In the genomic region with DNA sequence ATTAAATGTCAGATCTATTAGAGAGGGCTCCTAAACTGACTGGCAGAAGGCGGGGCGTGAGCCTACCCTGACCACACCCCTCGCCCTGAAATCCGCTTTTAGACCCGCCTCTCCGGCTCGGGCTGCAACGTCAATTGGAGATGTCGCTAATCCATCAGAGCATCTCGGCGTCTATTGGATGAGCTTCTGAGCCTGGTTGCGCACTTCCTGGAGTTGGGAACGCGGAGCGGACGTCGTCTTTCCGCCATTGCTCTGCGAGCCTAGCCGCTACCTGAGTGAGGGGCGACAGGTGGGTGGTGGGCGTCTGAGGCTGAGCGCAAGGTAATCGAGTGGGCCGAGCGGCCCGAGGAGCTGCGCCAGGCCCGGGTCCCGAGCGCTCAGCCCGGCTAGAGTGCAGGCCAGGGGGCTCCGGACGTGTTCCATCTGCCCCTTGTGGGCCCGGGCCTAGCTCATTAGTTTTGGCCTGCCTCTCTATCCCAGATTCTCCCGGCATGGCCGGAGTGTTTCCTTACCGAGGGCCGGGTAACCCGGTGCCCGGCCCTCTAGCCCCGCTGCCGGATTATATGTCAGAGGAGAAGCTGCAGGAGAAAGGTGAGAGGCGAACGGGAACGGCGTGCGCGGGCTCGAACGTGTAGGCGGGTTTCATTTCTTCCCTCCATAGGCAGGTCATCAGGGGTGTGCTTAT, we compare ENCODE assay signal across 7 mouse cellular contexts. TPM values are rescaled to one million over a fixed set of nuclear protein-coding genes. Genes with fewer than 3 reads are reported as not detected.
DNase-seq lines count a peak whose midpoint lies in the region; ATAC-seq lines count a peak whose summit lies in the region.

A gene (plus strand): TSS at position 216 of the 685 bp plus-strand sequence.

- WGBS in embryonic facial prominence, embryonic 10.5 days: under 1% methylated on average over 52 of the region's 52 CpGs
- WGBS in limb, embryonic 10.5 days: under 1% methylated on average over 52 of the region's 52 CpGs
- WGBS in midbrain, embryonic 13.5 days: under 1% methylated on average over 49 of the region's 52 CpGs

- H3K4me2 ChIP-seq in midbrain, embryonic 13.5 days (replicated peaks): peak within 1 kb of the TSS; percentile 99

- peak; percentile 100 for ATAC-seq in granulocyte monocyte progenitor cell, adult 5-6 weeks (replicated peaks; ENCODE audit: poor library complexity, severe bottlenecking)
- ATAC-seq in midbrain, embryonic 13.5 days: peak; percentile 100

- H3K36me3 ChIP-seq in embryonic facial prominence, embryonic 10.5 days (replicated peaks): peaks cover 41% of the 10 kb centered on the region
- H3K36me3 ChIP-seq in limb, embryonic 10.5 days: peaks cover 40% of the 10 kb centered on the region
- H3K36me3 ChIP-seq in midbrain, embryonic 13.5 days: peaks cover 28% of the 10 kb centered on the region

- H3K4me1 ChIP-seq in embryonic facial prominence, embryonic 10.5 days: peaks cover 14% of the 10 kb centered on the region
- H3K4me1 ChIP-seq in limb, embryonic 10.5 days: peaks cover 14% of the 10 kb centered on the region
- H3K4me1 ChIP-seq in midbrain, embryonic 13.5 days (replicated peaks): peaks cover 18% of the 10 kb centered on the region

- no peaks in the 10 kb centered on the region for H3K9me3 ChIP-seq in embryonic facial prominence, embryonic 10.5 days
- no peaks in the 10 kb centered on the region for H3K9me3 ChIP-seq in limb, embryonic 10.5 days (replicated peaks)
- no peaks in the 10 kb centered on the region for H3K9me3 ChIP-seq in midbrain, embryonic 13.5 days

- peak; percentile 97 for DNase-seq in adrenal gland, postnatal 10 days
- DNase-seq in embryonic facial prominence, embryonic 10.5 days (ENCODE audit: low spot score): peak; percentile 97
- DNase-seq in kidney, adult 11 months: peak; percentile 98
- DNase-seq in limb, embryonic 10.5 days (ENCODE audit: low spot score): peak; percentile 92
- peak; percentile 95 for DNase-seq in spleen, adult 12 weeks (ENCODE audit: low spot score)

- H3K9ac ChIP-seq in midbrain, embryonic 13.5 days (replicated peaks): peak within 1 kb of the TSS; percentile 99

- no peaks in the 10 kb centered on the region; the same call in 1 of the 2 replicates for H3K27me3 ChIP-seq in embryonic facial prominence, embryonic 10.5 days (replicated peaks; ENCODE audit: low read depth, poor library complexity, severe bottlenecking)
- H3K27me3 ChIP-seq in limb, embryonic 10.5 days (ENCODE audit: low read depth, poor library complexity, severe bottlenecking): no peaks in the 10 kb centered on the region
- peaks cover 10% of the 10 kb centered on the region; the same call in 1 of the 2 replicates for H3K27me3 ChIP-seq in midbrain, embryonic 13.5 days

- H3K27ac ChIP-seq in embryonic facial prominence, embryonic 10.5 days (replicated peaks): peak within 1 kb of the TSS; percentile 96
- peak within 1 kb of the TSS; percentile 98 for H3K27ac ChIP-seq in limb, embryonic 10.5 days
- peak within 1 kb of the TSS; percentile 70 for H3K27ac ChIP-seq in midbrain, embryonic 13.5 days

- peak within 1 kb of the TSS; percentile 90 for H3K4me3 ChIP-seq in embryonic facial prominence, embryonic 10.5 days
- H3K4me3 ChIP-seq in limb, embryonic 10.5 days: peak within 1 kb of the TSS; percentile 90
- peak within 1 kb of the TSS; percentile 100 for H3K4me3 ChIP-seq in midbrain, embryonic 13.5 days (replicated peaks)

RNA-seq across cellular contexts. Expression of the gene that starts here (rescaled TPM):
- total RNA-seq in adrenal gland, postnatal 10 days (2021): 100 to 1,000 TPM; 112 to 130 TPM
- 74.0 and 76.5 TPM in 2 replicates for polyA plus RNA-seq in embryonic facial prominence, embryonic 10.5 days (2016; fragmentation: Nextera tagmentation; extraction: Ambion mirVana)
- total RNA-seq in granulocyte monocyte progenitor cell, adult 5-6 weeks (2014; fragmentation: Nextera tagmentation): 154 and 174 TPM in 2 replicates
- 115 and 127 TPM in 2 replicates for total RNA-seq in granulocyte monocyte progenitor cell, adult 5-6 weeks (2017)
- 81.7 and 82.6 TPM in 2 replicates for polyA plus RNA-seq in limb, embryonic 10.5 days (2016; fragmentation: Nextera tagmentation; extraction: Ambion mirVana)
- polyA plus RNA-seq in midbrain, embryonic 13.5 days (2015; fragmentation: Nextera tagmentation; extraction: Ambion mirVana): 58.2 and 61.8 TPM in 2 replicates

Comparison
In these comparisons a context has a peak if more than half of its experiments do, and no peak if none do; other contexts are left out.
1. Peak in every context shown above with its lines: DNase-seq, ATAC-seq, H3K4me3 ChIP-seq and H3K27ac ChIP-seq.